Mouse (Mus musculus) yolk sac, embryonic 10.5 days (tissue): Measurements from ENCODE around the gene Prss16.

Source experiments
- DNase-seq: peaks from one replicate; pipeline ENCODE4 v3.0.0-alpha.2; 2017; ENCODE audit warnings: low spot score

Gene Prss16

DNA sequence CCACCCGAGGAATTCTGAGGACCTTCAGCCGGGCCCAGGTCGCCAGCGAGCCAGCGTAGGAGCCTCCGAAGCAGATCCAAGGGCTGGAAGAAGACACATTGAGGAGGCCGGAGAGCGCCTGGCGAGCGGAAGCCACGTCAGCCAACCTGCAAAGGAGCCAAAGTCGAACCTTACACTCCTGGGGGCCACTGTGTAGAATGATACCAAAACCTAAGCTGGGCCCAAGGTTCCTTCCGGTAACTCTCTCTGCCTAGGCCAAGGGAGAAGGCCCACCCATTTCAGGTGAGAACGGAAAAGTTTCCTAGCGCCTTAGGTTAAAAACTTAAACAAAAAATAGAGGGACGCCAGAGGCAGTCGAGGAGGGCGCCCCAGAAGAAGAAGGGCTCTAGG, 2.4 kb downstream of the Prss16 start:
- DNase-seq: no peak

DNA sequence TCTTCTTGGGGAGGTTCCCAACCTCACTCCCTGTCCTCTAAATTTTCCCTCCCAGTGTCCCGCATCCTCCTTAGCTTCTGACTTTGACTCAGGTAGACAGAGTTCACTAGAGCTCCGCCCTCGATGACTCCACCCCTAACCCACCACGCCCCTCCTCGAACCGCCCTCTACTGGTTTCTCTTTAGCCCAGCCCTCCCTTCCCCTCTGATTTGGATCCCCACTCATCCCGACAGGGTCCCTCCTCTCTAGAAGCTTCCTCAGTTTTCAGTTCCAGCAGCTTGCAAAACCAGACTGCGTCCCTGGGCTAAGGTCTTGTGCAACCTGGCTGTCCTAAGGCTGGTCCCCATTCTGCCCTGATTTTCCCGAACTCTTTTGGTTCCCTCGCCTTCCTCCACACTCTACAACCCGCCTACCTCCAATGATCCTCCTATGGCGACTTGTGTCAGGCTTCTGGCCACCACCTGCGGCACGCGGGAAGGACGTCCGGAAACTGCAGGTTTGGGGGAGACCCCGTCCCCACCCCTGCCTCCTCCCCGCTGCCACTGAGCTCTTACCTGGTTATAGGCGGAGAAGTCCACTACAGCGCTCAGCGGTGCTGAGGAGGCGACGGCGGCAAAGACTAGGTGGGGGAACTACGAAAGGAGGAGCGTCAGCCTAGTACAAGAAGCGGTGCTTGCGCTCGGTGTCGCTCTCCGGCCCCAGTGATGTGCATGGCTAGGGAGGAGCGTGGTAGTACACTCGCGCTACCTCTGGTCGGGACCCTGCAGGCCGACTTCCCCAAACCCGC, 3.0 kb downstream of the Prss16 start:
- DNase-seq: peak; percentile 93

DNA sequence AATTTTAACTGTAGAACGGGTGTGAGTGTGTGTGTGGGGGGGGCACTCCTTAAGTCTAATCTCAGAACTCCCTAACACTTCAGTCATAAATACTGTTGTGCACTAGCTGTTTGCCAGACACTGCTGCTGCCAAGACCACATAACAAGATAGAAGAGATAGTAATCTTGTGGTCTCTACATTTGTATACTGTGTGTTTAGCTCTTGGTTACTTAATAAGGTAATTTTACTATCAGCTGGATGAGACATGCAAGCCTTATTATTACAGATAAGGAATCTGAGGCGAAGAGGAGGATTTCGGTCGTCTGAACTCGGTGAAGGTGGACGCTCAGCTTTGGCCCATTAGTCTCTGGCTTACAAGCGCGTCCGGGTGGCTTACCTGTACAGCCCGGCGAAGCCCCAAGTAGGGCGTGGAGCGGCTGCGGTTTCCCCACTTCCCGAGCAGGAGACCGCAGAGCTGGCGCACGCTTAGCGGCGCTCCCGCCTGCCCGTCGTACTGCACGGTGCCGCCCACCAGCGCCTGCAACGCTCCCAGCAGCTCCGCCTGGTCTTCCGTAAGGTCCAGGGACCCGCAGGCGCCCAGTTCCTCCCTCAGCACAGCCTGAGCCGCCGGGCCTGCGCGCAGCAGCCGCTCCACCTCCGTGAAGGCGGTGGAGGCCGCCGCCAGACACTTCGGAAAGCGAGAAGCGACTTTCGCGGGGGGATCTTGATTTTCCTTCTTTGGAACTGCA, 3.8 kb downstream of the Prss16 start:
- DNase-seq: peak; percentile 88

DNA sequence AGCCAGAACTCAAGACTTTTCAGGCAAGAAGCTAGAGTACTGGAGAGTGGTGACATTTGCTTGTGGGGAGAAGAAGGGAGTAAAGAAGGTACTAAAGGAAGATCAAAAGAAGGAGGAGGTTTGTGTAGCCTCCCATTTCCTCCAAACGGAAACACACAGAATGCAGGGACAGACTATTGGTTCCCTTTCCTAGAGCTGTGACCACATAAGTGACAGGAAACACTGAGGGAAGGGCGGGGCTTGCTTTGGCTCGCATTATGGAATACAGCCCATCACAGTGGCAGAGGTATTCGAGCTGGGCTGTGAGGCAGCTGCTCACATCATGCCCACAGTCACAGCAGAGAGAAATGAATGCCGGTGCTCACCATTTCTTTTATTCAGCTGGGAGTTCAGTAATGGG, 7.7 kb downstream of the Prss16 start:
- no peak for DNase-seq

DNA sequence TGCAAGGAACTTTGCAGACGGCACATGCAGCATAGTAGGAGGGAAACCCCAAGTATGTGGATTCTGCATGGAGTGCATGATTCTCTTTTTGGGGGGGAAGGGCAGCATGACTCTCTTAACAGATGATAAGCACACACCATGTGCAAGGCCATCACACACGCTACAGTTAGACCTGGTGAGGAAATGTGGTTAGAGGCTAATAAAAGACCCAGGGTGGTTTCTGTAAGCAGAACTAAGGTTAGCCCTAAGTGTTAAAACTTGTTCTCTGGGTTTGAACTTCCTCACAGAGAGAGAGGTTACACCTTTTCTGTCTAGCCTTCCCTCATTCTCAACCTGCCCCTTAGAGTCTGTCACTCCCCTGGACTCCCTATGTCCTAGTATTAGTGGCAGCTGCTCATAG, 8.2 kb downstream of the Prss16 start:
- DNase-seq: no peak

DNA sequence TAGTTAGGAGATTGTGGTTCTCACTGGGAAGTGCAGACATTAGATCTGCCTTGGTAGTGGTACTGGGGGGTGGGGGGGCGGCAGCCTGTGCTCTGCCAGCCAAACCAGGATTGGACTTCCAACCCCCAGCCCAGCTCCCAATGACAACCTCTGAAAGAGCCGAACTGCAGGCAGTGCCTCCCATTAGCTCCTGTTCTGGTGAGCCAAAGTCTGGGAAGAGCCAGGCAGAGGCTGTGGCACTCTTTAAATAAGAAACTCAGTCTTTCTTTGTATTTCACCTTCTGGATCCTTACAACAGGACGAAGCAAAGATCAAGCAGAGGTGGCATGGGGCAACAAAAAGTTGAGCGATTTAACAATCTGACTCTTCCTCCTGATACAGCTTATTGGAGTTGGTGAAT, 10.4 kb downstream of the Prss16 start:
- no peak for DNase-seq

DNA sequence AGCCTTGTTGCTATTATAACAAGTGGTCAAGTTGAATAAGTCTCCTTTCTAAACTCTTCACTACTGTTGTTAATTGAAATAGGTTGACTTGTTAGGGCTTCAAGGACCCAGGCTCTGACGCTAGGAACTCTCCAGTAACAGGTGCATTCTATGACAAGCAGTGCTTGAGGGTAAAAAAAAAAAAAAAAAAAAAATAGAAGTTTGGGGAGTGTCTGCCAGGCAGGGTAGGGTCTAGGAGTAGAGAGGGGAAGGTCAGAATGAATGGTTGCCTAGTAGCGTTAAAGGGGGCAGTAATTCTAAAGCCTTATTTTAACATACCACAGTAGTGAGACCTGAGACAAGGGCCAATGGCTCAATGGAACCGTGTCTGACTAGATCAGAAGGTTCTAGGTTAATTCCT, 11.1 kb downstream of the Prss16 start:
- DNase-seq: no peak

DNA sequence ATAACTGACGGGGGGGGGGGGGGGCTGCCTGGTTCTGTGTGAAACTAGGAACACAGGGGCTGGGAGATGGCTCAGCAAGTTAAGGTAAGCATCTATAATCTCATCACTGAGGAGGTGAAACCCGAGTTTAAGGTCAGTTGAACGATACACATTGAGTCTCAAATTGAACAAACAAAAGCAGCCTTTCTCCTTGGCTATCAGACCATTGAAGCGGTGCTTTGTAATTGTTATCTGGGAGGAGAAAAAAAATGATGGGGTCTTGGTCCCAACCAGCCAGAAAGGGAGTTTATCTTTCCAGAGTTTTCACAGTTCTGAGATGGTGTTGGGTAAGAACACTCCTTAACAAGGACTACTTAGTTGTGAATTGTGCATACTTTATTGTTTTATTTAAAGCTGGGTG, 11.7 kb downstream of the Prss16 start:
- DNase-seq: no peak

DNA sequence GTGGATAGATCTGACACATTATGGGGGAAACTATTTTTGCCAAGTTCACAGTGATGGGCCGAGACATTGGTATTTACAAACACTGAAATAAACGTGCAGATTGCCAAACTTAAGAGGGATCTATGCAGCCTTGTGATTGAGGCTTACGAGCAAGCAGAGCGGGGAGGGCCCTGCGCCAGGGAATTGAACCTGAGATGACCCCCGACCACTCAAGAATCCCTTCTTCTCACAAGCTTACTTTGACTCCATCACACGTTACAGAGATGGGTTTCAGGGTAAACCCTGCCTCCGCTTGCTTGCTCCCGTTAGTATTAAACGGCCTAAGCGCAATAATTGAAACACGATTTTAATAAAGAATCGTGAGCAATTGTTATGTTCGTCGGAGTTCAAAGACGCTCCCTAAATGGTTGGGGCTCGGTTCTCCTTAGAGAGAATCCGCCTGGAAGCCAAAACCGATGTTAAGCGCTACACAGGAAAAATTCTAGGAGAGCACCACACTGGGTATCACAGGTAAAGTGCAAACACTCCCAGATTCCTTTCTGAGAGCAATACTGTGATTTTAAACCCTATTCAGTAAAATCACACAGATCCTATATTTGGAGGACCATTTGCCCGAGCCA, 12.2 kb downstream of the Prss16 start:
- DNase-seq: no peak

DNA sequence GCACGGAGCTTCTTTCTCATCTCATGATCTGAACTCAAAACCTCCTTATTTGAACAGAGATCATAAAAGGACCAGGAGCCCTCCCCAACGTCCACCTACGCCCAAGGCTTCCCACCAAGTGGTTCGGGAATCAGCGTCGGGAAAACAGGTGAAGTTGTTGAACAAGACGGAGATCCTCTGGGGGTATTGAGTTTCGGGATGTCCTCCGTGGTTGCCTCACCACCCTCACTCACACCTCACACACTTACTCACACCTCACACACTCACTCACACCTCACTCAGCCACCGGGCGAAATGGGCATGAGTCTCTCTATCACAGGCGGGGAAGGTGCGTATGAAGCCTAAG, 12.7 kb downstream of the Prss16 start:
- no peak for DNase-seq

DNA sequence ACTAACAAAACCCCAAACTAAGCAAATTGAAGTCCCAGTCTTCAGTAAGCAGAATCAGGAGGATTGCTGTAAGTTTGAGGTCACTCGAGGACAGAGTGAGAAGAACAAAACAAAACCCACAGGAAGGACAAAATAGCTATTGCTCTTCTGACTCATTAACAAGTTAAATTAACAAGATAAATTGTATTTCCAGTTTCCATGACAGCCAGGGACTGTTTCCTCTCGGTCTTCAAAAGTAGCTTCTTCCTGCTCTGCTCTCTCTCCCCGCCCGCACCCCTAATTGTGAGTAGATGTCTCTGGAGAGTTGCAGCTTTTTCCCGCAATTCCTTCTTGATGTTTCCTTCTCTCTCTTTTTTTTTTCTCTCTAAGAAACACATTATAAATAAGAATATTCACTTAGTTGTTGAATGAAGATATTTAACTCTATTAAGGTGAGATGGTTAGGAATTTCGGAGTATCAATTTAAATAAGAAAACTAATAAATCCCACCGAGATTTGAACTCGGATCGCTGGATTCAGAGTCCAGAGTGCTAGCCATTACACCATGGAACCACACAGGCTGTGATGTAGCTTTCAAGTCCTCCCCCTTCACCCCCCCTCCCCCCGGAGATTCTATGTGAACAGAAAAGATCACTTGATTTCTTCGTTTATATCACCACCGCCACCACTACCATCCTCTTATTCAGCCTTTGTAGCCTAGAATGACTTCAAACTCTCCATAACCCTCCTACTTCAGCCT, 13.3 kb downstream of the Prss16 start:
- DNase-seq: peak; percentile 79

DNA sequence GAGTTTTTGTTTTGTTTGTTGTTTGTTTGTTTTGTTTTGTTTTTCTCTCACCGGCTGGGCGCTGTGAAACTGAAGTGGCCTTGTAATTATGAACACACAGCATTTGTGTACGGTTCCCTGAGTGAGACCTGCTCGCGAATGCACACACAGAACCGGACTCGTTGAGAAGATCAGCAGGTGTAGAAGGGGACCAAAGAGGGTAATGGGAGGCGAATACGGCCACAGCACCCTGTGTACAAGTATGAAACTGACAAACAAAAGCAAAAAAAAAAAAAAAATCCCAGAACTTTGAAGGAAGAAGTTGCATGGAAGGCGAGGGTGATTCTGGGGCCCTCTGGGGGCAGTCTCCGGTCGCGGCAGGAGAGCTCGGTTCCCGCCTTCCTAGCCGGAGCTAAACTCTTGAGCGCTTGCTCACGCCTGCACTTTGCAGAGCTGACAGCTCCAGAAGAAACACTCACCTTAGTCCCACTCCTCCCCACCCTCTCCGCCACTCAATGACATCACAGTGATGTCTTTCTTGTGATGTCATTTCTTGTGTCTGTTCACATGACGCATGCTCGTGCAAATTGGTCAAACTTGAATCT, 14.1 kb downstream of the Prss16 start:
- peak; percentile 77 for DNase-seq

DNA sequence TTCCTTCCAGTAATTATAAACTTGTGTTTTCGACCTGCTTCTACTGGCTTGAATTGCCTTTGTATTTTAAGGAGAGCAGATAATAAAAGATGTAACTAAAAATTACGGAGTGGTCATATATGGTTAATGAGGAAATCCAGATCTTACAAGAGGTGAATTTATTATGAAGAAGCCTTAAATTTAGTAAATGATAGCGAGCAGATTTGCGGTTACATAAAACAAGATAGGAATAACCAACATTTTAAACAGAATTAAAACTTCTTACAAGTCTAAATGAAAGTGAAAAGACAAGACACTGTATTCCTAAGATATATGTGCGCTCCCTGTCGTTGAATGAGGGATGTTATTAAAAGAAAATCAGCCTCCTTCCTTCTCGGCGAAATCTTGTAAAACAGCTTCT, 14.6 kb downstream of the Prss16 start:
- DNase-seq: no peak

DNA sequence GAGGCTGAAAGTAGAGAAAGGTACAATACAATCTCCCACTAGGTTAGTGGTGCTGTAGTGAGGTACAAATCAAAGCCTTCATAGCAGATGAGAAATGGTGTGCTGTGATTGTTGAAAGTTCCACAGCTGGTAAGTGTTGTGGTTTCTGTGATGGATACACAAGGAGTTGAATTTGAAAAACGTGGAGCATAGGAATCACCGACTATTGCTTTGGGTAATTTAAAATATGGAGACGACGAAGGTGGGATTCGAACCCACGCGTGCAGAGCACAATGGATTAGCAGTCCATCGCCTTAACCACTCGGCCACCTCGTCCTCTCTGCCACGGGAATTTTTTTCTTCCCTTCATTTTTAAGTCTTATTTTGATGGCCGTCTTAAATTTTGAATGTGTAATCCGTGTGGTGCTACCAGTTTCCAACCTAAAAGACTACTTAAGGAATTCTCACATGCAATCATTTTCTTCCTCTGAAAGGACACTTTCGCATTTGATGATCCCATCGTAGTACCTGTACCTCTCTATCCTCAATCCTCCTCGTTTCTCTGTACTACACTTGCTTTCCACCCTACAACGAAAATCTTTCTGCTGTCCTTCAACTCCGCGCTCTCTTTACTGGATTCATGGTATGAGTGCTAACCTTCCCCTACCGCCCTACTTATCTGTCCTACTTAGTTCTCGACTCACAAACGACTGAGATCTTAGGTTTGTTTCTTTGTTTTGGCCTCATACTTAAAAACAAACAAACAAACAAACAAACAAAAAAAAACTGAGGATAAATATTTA, 15.4 kb downstream of the Prss16 start:
- DNase-seq: peak; percentile 88

DNA sequence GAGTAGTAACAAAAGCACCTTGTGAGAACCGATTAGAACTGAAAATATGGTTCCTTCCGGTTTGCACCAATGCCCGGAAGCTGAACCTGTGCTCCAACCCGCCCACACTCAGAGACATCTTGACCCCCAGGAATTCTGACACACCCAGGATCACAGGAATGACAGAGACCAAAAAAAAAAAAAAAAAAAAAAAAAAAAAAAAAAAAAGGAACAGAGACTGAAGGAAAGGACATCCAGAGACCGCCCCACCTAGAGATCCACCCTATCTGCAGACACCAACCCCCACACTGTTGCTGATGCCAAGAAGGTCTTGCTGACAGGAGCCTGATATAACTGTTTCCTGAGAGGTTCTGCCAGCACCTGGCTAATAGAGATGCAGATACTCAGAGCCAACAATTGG, 17.0 kb downstream of the Prss16 start:
- no peak for DNase-seq

DNA sequence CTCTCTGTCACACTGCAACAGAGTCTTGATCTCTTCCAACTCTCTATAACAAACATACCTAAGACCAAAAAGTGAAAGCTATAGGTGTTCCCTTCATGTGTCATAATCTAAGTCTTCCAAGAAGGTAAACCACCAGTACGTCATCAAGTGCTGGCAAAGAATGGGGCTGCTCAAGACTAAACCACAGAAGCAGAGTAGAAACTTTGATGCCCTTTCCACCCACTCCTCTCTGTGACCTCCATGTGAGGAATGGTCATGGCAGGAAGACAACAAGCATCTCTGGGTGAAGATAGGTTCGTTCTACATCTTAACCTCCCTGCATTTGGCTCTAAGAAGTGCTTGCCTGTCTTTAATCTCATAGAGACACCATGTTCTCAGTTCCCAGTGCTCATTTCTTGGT, 25.1 kb downstream of the Prss16 start:
- DNase-seq: no peak

DNA sequence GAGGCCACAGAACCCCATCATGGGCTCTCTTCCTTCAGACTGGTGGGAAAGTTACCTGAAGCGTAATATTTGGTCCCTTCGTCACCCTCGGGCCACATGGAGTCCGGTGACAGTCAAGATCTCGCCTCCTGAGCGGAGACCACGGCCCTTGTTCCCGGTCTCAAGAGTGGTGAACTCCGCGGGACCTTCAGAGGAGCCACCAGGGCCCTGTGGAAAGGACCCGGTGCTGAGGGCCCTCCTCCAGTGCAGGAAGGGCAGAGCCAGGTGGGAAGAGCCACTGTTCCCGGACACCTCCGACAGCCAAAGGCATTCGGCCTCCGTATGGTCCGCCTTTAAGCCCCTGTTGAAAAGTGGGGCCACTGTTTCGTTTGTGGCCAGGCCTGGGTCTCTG, 27.7 kb downstream of the Prss16 start:
- DNase-seq: no peak

DNA sequence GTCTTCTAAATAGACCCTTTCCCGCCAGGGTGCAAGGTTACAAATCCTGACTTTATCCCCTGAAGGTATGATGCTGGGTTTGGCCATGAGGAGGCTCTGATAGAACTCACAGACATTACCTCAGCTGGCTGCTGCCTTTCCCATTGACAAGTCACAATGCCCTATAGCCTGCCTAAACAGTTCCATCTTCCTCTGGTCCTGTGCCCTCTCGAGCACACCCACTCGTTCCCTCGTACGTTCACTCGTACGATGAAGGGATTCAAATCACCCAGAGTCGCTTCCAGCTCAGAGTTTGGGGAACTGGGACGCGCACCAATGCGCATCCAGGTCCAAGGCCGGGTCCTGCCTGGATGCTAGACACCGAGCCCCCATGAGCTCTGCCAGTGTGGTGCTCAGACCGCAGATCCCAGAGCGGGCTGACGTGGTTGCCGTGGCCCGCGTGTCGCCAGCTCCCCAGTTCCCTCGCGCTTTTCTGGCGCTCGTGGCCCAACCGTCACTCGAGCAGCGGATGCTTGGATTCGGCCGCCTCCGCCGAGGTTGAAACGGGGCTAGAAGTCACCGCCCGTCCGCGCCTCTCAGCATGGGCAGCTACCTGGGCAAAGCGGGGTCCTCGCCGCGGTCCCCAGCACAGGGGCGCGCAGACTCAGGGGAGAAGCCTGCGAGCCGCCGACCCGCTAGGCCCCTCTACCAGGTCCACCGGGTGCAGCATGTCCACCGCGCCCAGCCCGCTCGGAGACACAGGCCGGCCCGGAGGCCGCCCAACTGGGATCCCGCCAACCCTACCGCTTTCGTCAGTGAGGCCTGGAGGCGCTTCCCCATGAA, 28.4 kb downstream of the Prss16 start, which contains the start of gene Pom121l2:
Pom121l2 (plus strand) TSS at position 214 of the 822 bp plus-strand sequence.
- DNase-seq: peak; percentile 60

DNA sequence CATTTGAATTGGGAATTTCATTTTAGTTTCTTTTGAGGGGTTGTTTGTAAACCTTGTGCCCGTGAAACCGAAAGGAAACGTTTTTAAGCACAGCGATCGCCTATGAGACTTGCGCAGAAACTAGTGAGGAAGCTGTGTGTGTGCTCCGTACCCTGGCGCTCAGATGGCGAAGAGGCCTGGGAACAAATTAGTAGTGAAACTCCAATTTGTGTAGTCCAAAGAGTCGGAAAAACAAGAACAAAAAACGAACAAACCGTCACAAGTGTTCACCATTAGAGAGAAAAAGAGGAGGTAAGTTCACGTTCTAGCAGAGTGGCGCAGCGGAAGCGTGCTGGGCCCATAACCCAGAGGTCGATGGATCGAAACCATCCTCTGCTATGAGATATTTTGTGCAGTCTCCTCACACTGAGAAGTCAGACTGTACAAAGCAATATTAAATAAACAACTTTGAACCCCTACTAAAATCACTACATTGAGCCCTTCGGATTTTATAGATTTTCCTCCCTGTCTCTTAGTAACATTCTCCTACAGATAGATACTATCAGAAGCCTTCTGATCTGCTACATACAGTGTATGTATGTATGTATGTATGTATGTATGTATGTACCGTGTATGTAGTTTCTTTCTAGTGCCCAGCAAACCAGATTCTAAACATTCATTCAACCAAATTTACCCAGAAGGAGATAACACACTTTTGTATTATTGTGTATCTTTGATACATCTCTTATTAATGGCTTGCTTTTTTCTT, 34.6 kb downstream of the Prss16 start:
- peak; percentile 86 for DNase-seq

DNA sequence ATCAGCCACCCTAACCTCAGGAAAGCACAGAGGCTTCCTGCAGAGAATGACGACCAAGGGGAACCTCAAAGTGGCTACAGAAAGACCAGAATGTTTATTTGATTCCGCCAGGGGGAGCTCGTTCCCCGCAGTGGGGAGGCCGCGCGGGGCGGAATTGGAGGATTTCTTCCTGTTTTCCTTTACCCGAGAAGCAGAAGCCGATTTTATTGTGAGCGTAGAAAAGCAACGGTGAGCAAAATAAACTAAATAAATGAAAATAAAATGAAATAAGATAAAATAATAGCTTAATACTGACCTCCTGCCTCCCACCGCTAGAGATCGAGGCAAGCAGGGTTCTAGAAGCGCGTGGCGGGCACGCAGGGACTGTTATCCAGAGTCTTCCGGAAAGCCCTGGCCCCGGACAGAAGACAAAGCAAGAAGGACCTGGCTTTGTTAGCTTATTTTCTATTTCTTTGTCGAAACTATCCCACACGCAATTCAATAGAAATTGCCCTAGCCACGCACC, 35.3 kb downstream of the Prss16 start:
- peak; percentile 92 for DNase-seq
